Mouse (Mus musculus) frontal cortex, postnatal 14 days (tissue): ENCODE results near the gene Cytip.
"Not testable (repeated sequence)": the region's sequence is repeated elsewhere in the genome, so short reads cannot be mapped to it uniquely, and the experiment has no call there.

ENCODE experiments used
- DNase-seq, 2 experiments: peaks; one replicate each; pipeline ENCODE4 v3.0.0; 2022; ENCODE audit warnings: low spot score in 2 of 2

The Cytip gene

GRCm38 (mm10) chr2:58107887-58108286 is 87.4 kb downstream of the Cytip start:
- DNase-seq, result not testable (repeated sequence)

GRCm38 (mm10) chr2:58107046-58107445 is 88.3 kb downstream of the Cytip start:
- no peak for DNase-seq

GRCm38 (mm10) chr2:58094818-58095217 is 100.5 kb downstream of the Cytip start:
- no peak for DNase-seq

GRCm38 (mm10) chr2:58086420-58086819 is 108.9 kb downstream of the Cytip start:
- no peak for DNase-seq

- no peak for DNase-seq
Observed at GRCm38 (mm10) chr2:58079849-58080248, 115.5 kb downstream of the Cytip start.
